Mouse (Mus musculus) liver, adult 2 months (tissue): ENCODE results near the gene Gm13128. TPM values are rescaled to one million over a fixed set of nuclear protein-coding genes. Genes with fewer than 3 reads are reported as not detected.
"Not testable (repeated sequence)": the region's sequence is repeated elsewhere in the genome, so short reads cannot be mapped to it uniquely, and the experiment has no call there.

Experiments used
- DNase-seq: peaks from one replicate; pipeline ENCODE4 v3.0.0-alpha.2; 2011; ENCODE audit warnings: low read depth, low spot score; ENCODE audit errors: extremely low read depth
- H3K27ac ChIP-seq: fragments of 200-500 bp; replicated peaks from 2 replicates; pipeline ENCODE4 v1.5.1; 2012; ENCODE audit warnings: low read depth, mild to moderate bottlenecking, control low read depth, inconsistent platforms, low read length; ENCODE audit not compliant: insufficient read depth
- H3K27me3 ChIP-seq: fragments of 200-500 bp; 2 replicates; pipeline ENCODE4 v1.6.1; 2012; ENCODE audit warnings: mild to moderate bottlenecking, moderate library complexity, low read length, inconsistent platforms; ENCODE audit not compliant: control insufficient read depth, insufficient read depth
- H3K36me3 ChIP-seq: fragments of 200-500 bp; 2 replicates; pipeline ENCODE4 v1.6.1; 2012; ENCODE audit warnings: low read length, inconsistent platforms; ENCODE audit not compliant: control insufficient read depth, insufficient read depth
- H3K4me1 ChIP-seq: fragments of 200-500 bp; 2 replicates; pipeline ENCODE4 v1.6.1; 2011; ENCODE audit warnings: low read length; ENCODE audit not compliant: control insufficient read depth, insufficient read depth
- H3K4me3 ChIP-seq: fragments of 200-500 bp; 2 replicates; pipeline ENCODE4 v1.5.1; 2011; ENCODE audit warnings: low read depth, mild to moderate bottlenecking, control low read depth, low read length, moderate library complexity; ENCODE audit not compliant: insufficient read depth
- H3K79me2 ChIP-seq: fragments of 200-500 bp; 2 replicates; pipeline ENCODE4 v1.6.1; 2012; ENCODE audit warnings: inconsistent platforms, mild to moderate bottlenecking, low read length, moderate library complexity; ENCODE audit not compliant: control insufficient read depth, insufficient read depth
- H3K9ac ChIP-seq: fragments of 200-500 bp; 2 replicates; pipeline ENCODE4 v1.6.1; 2012; ENCODE audit warnings: low read depth, mild to moderate bottlenecking, control low read depth, inconsistent platforms, low read length
- WGBS: fragments of 180-500 bp; shearing (Covaris S2); methylation state at CpG from one replicate; pipeline ENCODE4 v1.1.7; 2018; 5-methylcytosine and 5-hydroxymethylcytosine counted together
- polyA plus RNA-seq: library from polyadenylated mRNA; depleted of rRNA; stranded (reverse); fragments of >200 nt; gene quantifications from 2 replicates; pipeline ENCODE4 v1.2.3, GENCODE M21; 2012; rRNA removed
- total RNA-seq: library from RNA; depleted of rRNA; stranded (reverse); fragments of >200 nt; gene quantifications from 2 replicates; pipeline ENCODE4 v1.2.3, GENCODE M21; 2014; rRNA removed

Gm13128 gene
- not detected in 2 replicates for total RNA-seq
- not detected in 2 replicates for polyA plus RNA-seq

DNA sequence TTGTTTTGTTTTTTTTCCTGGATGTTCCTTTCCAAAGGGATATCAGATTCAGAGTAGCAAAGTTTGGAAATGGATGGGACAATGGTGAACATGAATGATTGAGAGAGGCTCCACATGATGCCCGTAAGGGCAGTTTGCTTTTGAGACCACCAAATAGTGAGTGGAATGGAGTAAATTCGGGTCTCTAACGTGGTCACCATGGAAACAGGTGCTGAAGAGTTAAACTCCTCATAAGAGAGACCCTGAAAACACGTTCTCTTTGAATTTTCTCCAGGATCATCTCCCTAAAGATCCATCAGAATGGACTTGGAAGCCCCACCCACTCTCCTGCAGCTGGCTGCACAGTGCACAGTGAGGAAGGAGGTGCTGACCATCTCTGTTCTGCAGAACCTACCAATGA, at the start of gene Gm13128:
Gm13128 (plus strand) TSS at position 301 of the 400 bp plus-strand sequence.
- not testable (repeated sequence) for H3K36me3 ChIP-seq, H3K4me3 ChIP-seq, DNase-seq, H3K4me1 ChIP-seq, H3K9ac ChIP-seq, H3K79me2 ChIP-seq, H3K27me3 ChIP-seq, H3K27ac ChIP-seq
- 55% methylated on average over 4 of the region's 4 CpGs for WGBS

GRCm38 (mm10) chr4:144280388-144280787, 49.7 kb upstream of the Gm13128 start, which contains the start of gene Pramel5:
Pramel5 (minus strand) TSS chr4:144280488.
- not testable (repeated sequence) for H3K27me3 ChIP-seq, H3K4me3 ChIP-seq, H3K27ac ChIP-seq, DNase-seq, H3K9ac ChIP-seq, H3K79me2 ChIP-seq, H3K4me1 ChIP-seq, H3K36me3 ChIP-seq
- WGBS: 68% methylated on average over 1 of the region's 1 CpGs

- not testable (repeated sequence) for H3K36me3 ChIP-seq, H3K9ac ChIP-seq, H3K27ac ChIP-seq, H3K4me1 ChIP-seq, H3K27me3 ChIP-seq, DNase-seq, H3K4me3 ChIP-seq, H3K79me2 ChIP-seq
- WGBS: 47% methylated on average over 1 of the region's 1 CpGs
Observed at GRCm38 (mm10) chr4:144299414-144299813, 30.6 kb upstream of the Gm13128 start.

DNA sequence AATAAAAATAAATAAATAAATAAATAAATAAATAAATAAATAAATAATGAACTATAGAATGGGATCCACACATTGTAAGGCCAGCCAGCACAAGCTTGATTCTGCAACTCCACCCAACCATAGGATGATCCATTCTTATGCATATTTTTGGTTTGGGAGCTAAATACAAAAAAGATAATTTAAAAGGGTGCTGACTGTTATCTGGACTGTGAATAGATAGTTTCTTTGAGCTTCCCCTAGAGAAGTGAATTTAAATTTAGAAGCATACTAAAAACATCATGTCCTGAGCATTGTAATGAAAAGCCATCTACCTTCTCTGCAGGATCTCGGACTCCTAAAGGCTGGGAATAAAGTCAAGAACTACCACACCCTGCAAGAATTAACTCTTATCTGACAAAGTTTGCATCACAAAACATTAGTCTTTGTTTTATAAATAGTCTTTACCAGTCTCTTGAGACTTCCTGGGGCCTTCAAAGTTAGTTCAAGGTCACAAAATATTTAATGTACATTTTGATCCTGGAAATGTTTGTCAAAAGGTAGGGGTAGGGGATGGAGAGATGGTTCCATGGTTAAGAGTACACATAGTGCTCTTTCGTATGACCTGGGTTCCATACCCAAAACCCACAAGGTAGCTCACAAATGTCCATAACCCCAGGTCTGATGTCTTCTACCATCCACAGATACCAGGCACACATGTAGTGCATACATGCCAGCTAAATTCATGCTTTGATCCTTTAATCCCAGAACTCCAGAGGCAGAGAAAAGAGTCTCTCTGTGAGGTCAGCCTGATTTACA, 17.2 kb upstream of the Gm13128 start:
- not testable (repeated sequence) for H3K9ac ChIP-seq, H3K36me3 ChIP-seq, H3K79me2 ChIP-seq, H3K27me3 ChIP-seq, H3K27ac ChIP-seq, H3K4me1 ChIP-seq, H3K4me3 ChIP-seq, DNase-seq
- 62% methylated on average over 2 of the region's 2 CpGs for WGBS

- H3K27ac ChIP-seq, H3K9ac ChIP-seq, H3K4me3 ChIP-seq, H3K79me2 ChIP-seq, H3K36me3 ChIP-seq, H3K4me1 ChIP-seq, DNase-seq, H3K27me3 ChIP-seq: not testable (repeated sequence)
- 67% methylated on average over 3 of the region's 3 CpGs for WGBS
Observed at GRCm38 (mm10) chr4:144335856-144336255, 5.8 kb downstream of the Gm13128 start.

- not testable (repeated sequence) for H3K27me3 ChIP-seq, H3K27ac ChIP-seq, H3K4me1 ChIP-seq, H3K9ac ChIP-seq, H3K79me2 ChIP-seq, H3K4me3 ChIP-seq, DNase-seq, H3K36me3 ChIP-seq
- 73% methylated on average over 3 of the region's 3 CpGs for WGBS
Observed at GRCm38 (mm10) chr4:144357642-144358041, 27.6 kb downstream of the Gm13128 start, which contains the start of gene Gm13119. Gm13119 (plus strand) TSS chr4:144357942.
